Mouse (Mus musculus) embryonic facial prominence, embryonic 13.5 days (tissue): ENCODE data around the gene Gm20517. TPM values are rescaled to one million over a fixed set of nuclear protein-coding genes. Genes with fewer than 3 reads are reported as not detected.
"Not testable (repeated sequence)": the region's sequence is repeated elsewhere in the genome, so short reads cannot be mapped to it uniquely, and the experiment has no call there.

Source experiments
- ATAC-seq: fragments of 200-750 bp; cut with Nextera tagmentation; 2 replicates; pipeline ENCODE4 v1.8.0; 2017; ENCODE audit warnings: low read depth; ENCODE audit not compliant: insufficient number of reproducible peaks, insufficient read depth, low FRiP score, low TSS enrichment
- H3K27ac ChIP-seq: fragments of 300-500 bp; sonication (generic); 2 replicates; pipeline ENCODE4 v1.5.1; 2015; ENCODE audit warnings: moderate library complexity, mild to moderate bottlenecking, inconsistent platforms
- H3K27me3 ChIP-seq: fragments of 300-500 bp; sonication (generic); 2 replicates; pipeline ENCODE4 v1.6.1; 2015; ENCODE audit warnings: mild to moderate bottlenecking, inconsistent platforms
- H3K36me3 ChIP-seq: fragments of 300-500 bp; sonication (generic); 2 replicates; pipeline ENCODE4 v1.6.1; 2015; ENCODE audit warnings: mild to moderate bottlenecking, inconsistent platforms
- H3K4me1 ChIP-seq: fragments of 300-500 bp; sonication (generic); 2 replicates; pipeline ENCODE4 v1.6.1; 2015; ENCODE audit warnings: inconsistent platforms
- H3K4me2 ChIP-seq: fragments of 300-500 bp; sonication (generic); 2 replicates; pipeline ENCODE4 v1.6.1; 2015; ENCODE audit warnings: moderate library complexity, mild to moderate bottlenecking, inconsistent platforms
- H3K4me3 ChIP-seq: fragments of 300-500 bp; sonication (generic); 2 replicates; pipeline ENCODE4 v1.5.1; 2015; ENCODE audit warnings: mild to moderate bottlenecking, inconsistent platforms
- H3K9ac ChIP-seq: fragments of 300-500 bp; sonication (generic); 2 replicates; pipeline ENCODE4 v1.6.1; 2015; ENCODE audit warnings: mild to moderate bottlenecking, inconsistent platforms
- H3K9me3 ChIP-seq: fragments of 300-500 bp; sonication (generic); 2 replicates; pipeline ENCODE4 v1.6.1; 2016; ENCODE audit warnings: inconsistent platforms
- WGBS: fragments of 180-500 bp; shearing (Covaris S2); methylation state at CpG from one replicate; pipeline ENCODE4 v1.1.7; 2015; ENCODE audit warnings: mixed read lengths; 5-methylcytosine and 5-hydroxymethylcytosine counted together
- polyA plus RNA-seq: library from polyadenylated mRNA; unstranded; fragments of >200 nt; fragmentation: Nextera tagmentation; extraction: Ambion mirVana; gene quantifications from 2 replicates; pipeline ENCODE4 v1.2.1, GENCODE M21; 2015

Gene Gm20517
- polyA plus RNA-seq, 1 experiment from 2014 or later = 0.96 TPM

- H3K9me3 ChIP-seq = no peaks in the 10 kb centered on the region
- no peaks in the 10 kb centered on the region for H3K27me3 ChIP-seq
- H3K9ac ChIP-seq = peak overlapping the region; percentile 95
- ATAC-seq = no peak
- 31% methylated on average over 10 of the region's 10 CpGs for WGBS
- peak overlapping the region; percentile 82 for H3K4me2 ChIP-seq
- peaks cover 39% of the 10 kb centered on the region for H3K4me1 ChIP-seq
- peaks cover 60% of the 10 kb centered on the region for H3K36me3 ChIP-seq
- peak overlapping the region; percentile 6; the same call in 1 of the 2 replicates for H3K4me3 ChIP-seq
- peak overlapping the region; percentile 99 for H3K27ac ChIP-seq
These were observed 13.4 kb upstream of the Gm20517 start for GRCm38 (mm10) chr17:47597838-47598579.

GRCm38 (mm10) chr17:47598580-47599304, 12.6 kb upstream of the Gm20517 start:
- Histone ChIP-seq H3K4me1 (peaks cover 38% of the 10 kb centered on the region), H3K36me3 (peaks cover 63% of the 10 kb centered on the region), H3K27ac (peak overlapping the region; percentile 53)
- H3K9ac ChIP-seq, H3K4me2 ChIP-seq, H3K27me3 ChIP-seq, ATAC-seq, H3K9me3 ChIP-seq, H3K4me3 ChIP-seq: not testable (repeated sequence)
- WGBS = 82% methylated on average over 10 of the region's 10 CpGs

- 73% methylated on average over 11 of the region's 11 CpGs for WGBS
- Histone ChIP-seq H3K4me3 (no peak overlapping the region), H3K27ac (peak overlapping the region; percentile 53), H3K9ac (no peak overlapping the region), H3K9me3 (no peaks in the 10 kb centered on the region), H3K4me1 (peaks cover 38% of the 10 kb centered on the region), H3K4me2 (no peak overlapping the region), H3K36me3 (peaks cover 73% of the 10 kb centered on the region), H3K27me3 (no peaks in the 10 kb centered on the region)
- no peak for ATAC-seq
These were observed 11.7 kb upstream of the Gm20517 start for GRCm38 (mm10) chr17:47599511-47600297.

GRCm38 (mm10) chr17:47600601-47601388, 10.6 kb upstream of the Gm20517 start:
- H3K9ac ChIP-seq = no peak overlapping the region
- H3K4me2 ChIP-seq = no peak overlapping the region
- peaks cover 38% of the 10 kb centered on the region for H3K4me1 ChIP-seq
- H3K27me3 ChIP-seq = no peaks in the 10 kb centered on the region
- ATAC-seq = no peak
- no peak overlapping the region for H3K4me3 ChIP-seq
- WGBS = 84% methylated on average over 13 of the region's 13 CpGs
- peaks cover 84% of the 10 kb centered on the region for H3K36me3 ChIP-seq
- H3K27ac ChIP-seq = peak overlapping the region; percentile 34; the same call in 1 of the 2 replicates
- H3K9me3 ChIP-seq = no peaks in the 10 kb centered on the region

GRCm38 (mm10) chr17:47601389-47601755, 10.0 kb upstream of the Gm20517 start:
- Histone ChIP-seq H3K36me3 (peaks cover 88% of the 10 kb centered on the region), H3K27ac (peak overlapping the region; percentile 34; the same call in 1 of the 2 replicates), H3K4me1 (peaks cover 32% of the 10 kb centered on the region), H3K27me3 (no peaks in the 10 kb centered on the region), H3K9me3 (no peaks in the 10 kb centered on the region), H3K4me3 (no peak overlapping the region), H3K9ac (no peak overlapping the region), H3K4me2 (no peak overlapping the region)
- no peak for ATAC-seq
- WGBS = 94% methylated on average over 10 of the region's 10 CpGs

- no peaks in the 10 kb centered on the region for H3K9me3 ChIP-seq
- H3K4me3 ChIP-seq = no peak overlapping the region
- H3K4me1 ChIP-seq = peaks cover 23% of the 10 kb centered on the region
- H3K36me3 ChIP-seq = peaks cover 90% of the 10 kb centered on the region
- H3K27me3 ChIP-seq = no peaks in the 10 kb centered on the region
- H3K9ac ChIP-seq = no peak overlapping the region
- H3K27ac ChIP-seq = no peak overlapping the region
- H3K4me2 ChIP-seq = no peak overlapping the region
- ATAC-seq = no peak
- 92% methylated on average over 11 of the region's 11 CpGs for WGBS
These were observed 9.1 kb upstream of the Gm20517 start for GRCm38 (mm10) chr17:47602289-47602688.

GRCm38 (mm10) chr17:47606220-47606619, 5.2 kb upstream of the Gm20517 start:
- no peak for ATAC-seq
- H3K4me1 ChIP-seq = peaks cover 9% of the 10 kb centered on the region
- no peaks in the 10 kb centered on the region for H3K9me3 ChIP-seq
- H3K9ac ChIP-seq = no peak overlapping the region
- no peak overlapping the region for H3K4me2 ChIP-seq
- no peak overlapping the region for H3K27ac ChIP-seq
- 73% methylated on average over 5 of the region's 5 CpGs for WGBS
- no peak overlapping the region for H3K4me3 ChIP-seq
- H3K27me3 ChIP-seq = no peaks in the 10 kb centered on the region
- H3K36me3 ChIP-seq = peaks cover 74% of the 10 kb centered on the region

- WGBS = 92% methylated on average over 4 of the region's 4 CpGs
- Histone ChIP-seq H3K9me3 (no peaks in the 10 kb centered on the region), H3K36me3 (peaks cover 63% of the 10 kb centered on the region), H3K27me3 (no peaks in the 10 kb centered on the region), H3K4me3 (no peak overlapping the region), H3K27ac (no peak overlapping the region), H3K9ac (no peak overlapping the region), H3K4me2 (no peak overlapping the region), H3K4me1 (peaks cover 23% of the 10 kb centered on the region)
- no peak for ATAC-seq
These were observed 2.2 kb upstream of the Gm20517 start for GRCm38 (mm10) chr17:47609182-47609581.

- Histone ChIP-seq H3K27ac (peak overlapping the region; percentile 60; the same call in 1 of the 2 replicates), H3K36me3 (peaks cover 59% of the 10 kb centered on the region), H3K27me3 (no peaks in the 10 kb centered on the region), H3K4me3 (peak overlapping the region; percentile 82), H3K4me1 (peaks cover 23% of the 10 kb centered on the region), H3K9me3 (no peaks in the 10 kb centered on the region), H3K9ac (peak overlapping the region; percentile 89), H3K4me2 (peak overlapping the region; percentile 77)
- ATAC-seq = peak; percentile 33; the same call in 1 of the 2 replicates
- WGBS = under 1% methylated on average over 13 of the region's 13 CpGs
These were observed 233 bp downstream of the Gm20517 start for GRCm38 (mm10) chr17:47611661-47611982.

- no peak overlapping the region for H3K4me2 ChIP-seq
- no peak for ATAC-seq
- 67% methylated on average over 1 of the region's 1 CpGs for WGBS
- H3K4me3 ChIP-seq = no peak overlapping the region
- no peak overlapping the region for H3K9ac ChIP-seq
- peaks cover 57% of the 10 kb centered on the region for H3K36me3 ChIP-seq
- H3K27me3 ChIP-seq = no peaks in the 10 kb centered on the region
- H3K27ac ChIP-seq = no peak overlapping the region
- H3K9me3 ChIP-seq = no peaks in the 10 kb centered on the region
- peaks cover 23% of the 10 kb centered on the region for H3K4me1 ChIP-seq
These were observed 2.6 kb downstream of the Gm20517 start for GRCm38 (mm10) chr17:47614018-47614417.

- H3K4me3 ChIP-seq = no peak overlapping the region
- H3K9ac ChIP-seq = no peak overlapping the region
- 93% methylated on average over 8 of the region's 8 CpGs for WGBS
- H3K4me2 ChIP-seq = no peak overlapping the region
- no peak for ATAC-seq
- no peaks in the 10 kb centered on the region for H3K27me3 ChIP-seq
- peaks cover 14% of the 10 kb centered on the region for H3K4me1 ChIP-seq
- H3K9me3 ChIP-seq = no peaks in the 10 kb centered on the region
- H3K27ac ChIP-seq = no peak overlapping the region
- H3K36me3 ChIP-seq = peaks cover 73% of the 10 kb centered on the region
These were observed 4.7 kb downstream of the Gm20517 start for GRCm38 (mm10) chr17:47616119-47616518.
